Comparison of ENCODE assay signal across 13 mouse cellular contexts in the genomic region with DNA sequence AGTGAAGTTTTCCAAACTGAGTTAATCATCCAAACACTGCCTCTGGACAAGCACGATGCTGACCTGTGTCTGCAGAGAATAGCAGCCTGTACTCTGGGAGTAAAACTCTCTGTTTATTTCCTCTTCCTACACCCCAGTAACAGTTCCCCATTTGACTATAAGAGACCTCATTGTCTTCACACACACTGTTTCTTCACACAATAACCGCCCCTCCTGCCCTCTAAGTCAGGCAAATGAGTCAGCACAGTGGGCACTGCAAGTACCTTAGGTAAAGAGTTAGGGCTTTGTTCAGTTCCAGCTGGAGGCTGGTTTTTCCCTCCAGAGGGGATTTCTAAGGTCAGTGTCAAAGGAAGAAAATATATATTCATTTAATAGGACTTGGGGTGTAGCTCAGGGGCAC. TPM values are rescaled to one million over a fixed set of nuclear protein-coding genes. Genes with fewer than 3 reads are reported as not detected.
A peak's percentile ranks its signal among the peaks of the same experiment; 100 is the strongest.
DNase-seq lines count a peak whose midpoint lies in the region; ATAC-seq and TF ChIP-seq lines count a peak whose summit lies in the region.
"Had no signal": no experiment of that assay in that cellular context is flagged by ENCODE, and none has a peak within 500 bp of the region (broad histone marks: within the 10 kb centered on the region; RNA-seq: fewer than 3 reads in every experiment).

No protein-coding gene starts in this region.

- H3K27ac ChIP-seq in kidney, adult 2 months (ENCODE audit: insufficient read depth, low read depth, low read length) = no peak overlapping the region
- H3K27ac ChIP-seq: embryonic facial prominence, embryonic 12.5 days; hindbrain, embryonic 10.5 days had no signal

- intact Hi-C loops in left cerebral cortex, postnatal 10 days (cut with DNase I) = no loop called here

- H3K4me1 ChIP-seq in kidney, adult 2 months (ENCODE audit: control insufficient read depth, insufficient read depth, low read length) = no peaks in the 10 kb centered on the region
- H3K4me1 ChIP-seq: embryonic facial prominence, embryonic 12.5 days; hindbrain, embryonic 10.5 days had no signal

- TF ChIP-seq CTCF in kidney, adult 2 months (conservative IDR thresholded peaks at IDR 0.05; ENCODE audit: insufficient read depth, insufficient read length, low read depth, low read length) = no peak

- TF ChIP-seq POLR2A in kidney, adult 2 months (IDR thresholded peaks at IDR 0.05; ENCODE audit: low read depth, low read length) = no peak

- 66% methylated on average over 2 of the region's 2 CpGs for WGBS in kidney, adult 2 months

- H3K36me3 ChIP-seq in kidney, adult 2 months (ENCODE audit: control insufficient read depth, insufficient read depth, low read length) = no peaks in the 10 kb centered on the region
- H3K36me3 ChIP-seq: embryonic facial prominence, embryonic 12.5 days; hindbrain, embryonic 10.5 days had no signal

- no peak overlapping the region for H3K4me3 ChIP-seq in kidney, adult 2 months (ENCODE audit: insufficient read depth, low read depth, low read length)
- H3K4me3 ChIP-seq: embryonic facial prominence, embryonic 12.5 days; hindbrain, embryonic 10.5 days had no signal

- peak; percentile 86 for ATAC-seq in granulocyte monocyte progenitor cell, adult 5-6 weeks (replicated peaks; ENCODE audit: poor library complexity, severe bottlenecking)
- ATAC-seq: forebrain, embryonic 14.5 days had no signal

- DNase-seq in left cerebral cortex, adult 11 months (ENCODE audit: low spot score) = peak; percentile 19
- DNase-seq in left cerebral cortex, adult 18-20 months (ENCODE audit: low spot score in 2 of 2) = no peak
- DNase-seq in 416B (ENCODE audit: low read depth) = peak; percentile 92
- DNase-seq in ES-CJ7 (ENCODE audit: low read depth, low spot score) = peak; percentile 15
- no peak for DNase-seq in kidney, adult 2 months
- DNase-seq in adrenal gland, postnatal 4 days (ENCODE audit: low spot score in 2 of 2) = no peak
- no peak for DNase-seq in left cerebral cortex, postnatal 10 days (ENCODE audit: extremely low spot score in 1 of 2, low spot score in 2 of 2)
- DNase-seq: spleen, adult 18-20 months; thymus, adult 2 months had no signal

- no peaks in the 10 kb centered on the region for H3K27me3 ChIP-seq in kidney, adult 2 months (replicated peaks; ENCODE audit: control insufficient read depth, insufficient read depth, low read length)
- H3K27me3 ChIP-seq: embryonic facial prominence, embryonic 12.5 days had no signal

RNA-seq across cellular contexts. Expression of a gene that starts 32.9 kb away (rescaled TPM):
- total RNA-seq in left cerebral cortex, adult 18-20 months (2021) = 10 to 100 TPM in 1 of 2 experiments, 1 to 10 TPM in 1; 5.9 to 12.9 TPM
- total RNA-seq in granulocyte monocyte progenitor cell, adult 5-6 weeks (2014; fragmentation: Nextera tagmentation) = 32.0 and 40.6 TPM in 2 replicates
- total RNA-seq in granulocyte monocyte progenitor cell, adult 5-6 weeks (2017) = 10.8 and 22.6 TPM in 2 replicates
- 3.0 and 84.9 TPM in 2 replicates for polyA plus RNA-seq in kidney, adult 2 months (2012; rRNA removed)
- total RNA-seq in adrenal gland, postnatal 4 days (2021) = 10 to 100 TPM; 27.7 to 28.9 TPM
- 1 to 10 TPM; 8.7 to 9.4 TPM for total RNA-seq in left cerebral cortex, postnatal 10 days (2021)

Comparison
In these comparisons a context has a peak if more than half of its experiments do, and no peak if none do; other contexts are left out.
1. DNase-seq: peak in left cerebral cortex, adult 11 months (single experiment), 416B (single experiment) and ES-CJ7 (single experiment); none in left cerebral cortex, adult 18-20 months (0 of 2), kidney, adult 2 months (single experiment), adrenal gland, postnatal 4 days (0 of 2) and left cerebral cortex, postnatal 10 days (0 of 2).